Mouse (Mus musculus): ENCODE measurements around the gene Acer1.

Acer1 gene

DNA sequence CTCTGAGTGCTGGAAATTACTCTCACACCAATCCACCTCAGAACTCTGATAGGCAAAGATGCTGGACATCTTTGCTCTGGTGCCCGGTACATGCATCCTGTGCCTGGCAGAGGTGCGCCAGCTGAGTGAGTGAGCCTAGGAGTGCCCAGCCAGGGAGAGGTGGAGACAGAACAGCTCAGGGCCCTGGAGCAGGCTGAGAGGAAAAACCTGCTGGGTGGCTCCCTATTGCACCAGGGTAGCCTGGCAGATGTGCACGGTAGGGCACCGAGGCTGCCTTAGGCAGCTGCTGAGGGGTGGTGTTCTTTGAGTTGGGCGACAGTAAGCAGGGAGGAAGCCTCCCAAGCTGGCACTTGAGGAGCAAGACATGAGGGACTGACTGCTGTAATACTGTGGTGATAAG lies at the start of gene Acer1:
Gene Acer1, minus strand, starts transcription at position 114 of the 400 bp plus-strand sequence.
- no peak for DNase-seq (ENCODE audit: low spot score)

DNA sequence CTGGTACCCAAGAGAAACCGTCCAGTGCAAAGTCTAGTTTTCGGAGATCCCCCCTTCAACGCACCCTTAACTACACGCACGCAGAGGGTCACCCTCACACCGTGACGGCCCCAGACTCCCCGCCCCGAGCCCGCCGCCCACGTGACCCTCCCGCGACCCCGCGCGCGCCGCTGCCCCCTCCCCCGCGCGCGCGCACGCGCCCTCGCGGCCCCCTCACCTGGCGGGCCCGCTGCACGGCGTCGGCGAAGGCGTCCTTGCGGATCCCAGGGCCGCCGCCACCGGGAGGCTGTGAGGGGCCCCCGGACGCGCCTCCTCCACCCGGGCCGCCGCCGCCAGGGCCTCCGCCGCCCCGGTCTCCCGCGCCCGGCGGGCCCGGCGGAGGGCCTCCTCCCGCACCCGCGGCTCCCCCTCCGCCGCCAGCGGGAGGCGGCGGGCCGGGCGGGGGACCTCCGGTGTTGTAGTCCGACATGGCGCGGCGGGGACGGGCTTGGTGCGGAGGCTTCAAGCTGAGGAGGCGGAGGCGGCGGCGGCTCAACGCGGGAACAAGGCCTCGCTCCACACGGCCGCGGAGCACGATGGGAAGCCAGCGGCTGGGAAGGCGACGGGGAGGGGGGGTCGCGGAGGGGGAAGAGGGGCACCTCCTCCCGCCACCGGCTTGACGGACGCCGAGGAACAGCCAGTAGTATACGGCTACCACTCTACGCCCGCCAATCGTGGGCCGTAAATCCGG lies 49.2 kb upstream of the Acer1 start, which contains the start of gene Khsrp:
Gene Khsrp, minus strand, starts transcription at position 592 of the 730 bp plus-strand sequence.
- DNase-seq (ENCODE audit: low spot score) = peak; percentile 55

DNA sequence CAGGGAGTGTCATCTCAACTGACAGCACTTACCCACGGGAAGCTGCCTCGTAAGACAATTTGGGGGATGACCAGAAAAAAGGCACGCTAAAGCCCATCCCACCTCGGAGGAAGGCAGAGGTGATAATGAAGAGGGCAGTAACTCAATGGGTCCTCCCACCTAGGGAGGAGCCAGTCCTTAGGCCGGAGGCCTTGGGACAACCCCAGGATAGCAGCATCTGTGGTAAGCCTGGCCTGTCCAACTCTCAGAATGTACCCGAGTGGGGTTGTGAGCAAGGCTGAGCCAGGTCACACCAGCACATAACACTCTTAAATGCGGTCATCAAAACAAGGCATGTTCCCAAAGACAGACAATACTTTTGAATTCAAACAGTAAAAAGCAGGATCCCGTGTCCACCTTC lies 47.8 kb upstream of the Acer1 start:
- no peak for DNase-seq (ENCODE audit: low spot score)

DNA sequence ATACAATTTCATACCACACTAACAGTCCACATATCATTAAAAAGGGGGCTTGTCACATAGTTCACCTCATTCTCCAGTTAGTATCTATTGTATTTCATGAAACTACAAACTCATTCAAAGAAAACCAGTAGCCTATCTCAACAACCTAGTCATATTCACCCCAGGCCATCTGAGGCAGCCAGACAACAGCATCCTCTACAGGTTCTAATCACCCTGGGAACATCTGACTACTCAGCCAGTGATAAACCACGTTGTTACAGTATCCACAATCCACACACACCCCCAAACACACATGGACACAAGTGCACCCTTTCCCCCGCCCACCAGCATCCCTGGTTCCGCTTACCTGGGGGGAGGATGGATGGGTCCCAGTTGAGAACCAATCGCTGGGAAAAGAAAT lies 45.5 kb upstream of the Acer1 start:
- DNase-seq (ENCODE audit: low spot score) = no peak

- no peak for DNase-seq (ENCODE audit: low spot score)
Observed at GRCm38 (mm10) chr17:57020960-57021359, 39.0 kb upstream of the Acer1 start.

DNA sequence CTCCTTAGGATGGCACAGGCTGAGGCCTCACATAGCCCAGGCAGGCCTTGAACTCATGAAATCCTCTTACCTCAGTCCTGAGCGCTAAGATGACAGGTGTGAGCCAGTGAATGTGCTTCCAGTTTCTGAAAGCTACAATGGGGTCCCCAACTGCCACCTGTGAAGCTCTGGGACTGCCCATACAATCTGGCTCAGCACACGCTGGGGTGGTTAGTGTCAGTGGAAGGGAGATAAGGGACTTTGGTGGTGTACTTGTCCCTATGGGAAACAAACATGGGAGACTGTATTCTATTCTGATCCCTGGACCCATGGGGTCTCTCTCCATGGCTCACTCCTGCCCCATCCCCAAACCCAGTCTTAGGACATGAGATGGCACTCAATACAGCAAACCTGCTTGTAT lies 37.8 kb upstream of the Acer1 start:
- no peak for DNase-seq (ENCODE audit: low spot score)

DNA sequence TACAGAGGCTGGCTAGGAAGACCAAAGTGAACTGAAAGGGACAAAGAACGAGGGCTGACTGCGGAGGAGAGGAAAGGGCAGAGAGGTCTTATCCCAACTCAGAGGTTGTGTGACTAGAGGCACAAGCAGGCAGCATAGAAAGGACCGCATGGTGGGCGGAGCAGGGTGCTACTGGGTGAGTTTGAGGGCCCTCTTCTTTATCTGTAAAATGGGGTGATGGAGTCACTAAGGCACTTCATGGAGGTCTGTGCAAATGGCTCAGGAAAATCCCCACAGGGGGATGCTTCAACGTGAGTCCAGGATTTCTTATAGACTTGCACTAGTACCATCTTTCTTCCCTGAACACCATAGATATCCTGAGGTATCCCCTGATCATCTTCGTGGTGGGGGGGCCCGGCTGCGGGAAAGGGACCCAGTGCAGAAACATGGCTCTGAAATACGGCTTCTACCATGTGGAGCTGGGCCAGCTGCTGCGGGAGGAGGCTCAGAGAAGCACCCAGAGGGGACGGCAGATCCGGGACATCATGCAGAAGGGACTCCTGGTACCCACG lies 30.4 kb upstream of the Acer1 start:
- no peak for DNase-seq (ENCODE audit: low spot score)

DNA sequence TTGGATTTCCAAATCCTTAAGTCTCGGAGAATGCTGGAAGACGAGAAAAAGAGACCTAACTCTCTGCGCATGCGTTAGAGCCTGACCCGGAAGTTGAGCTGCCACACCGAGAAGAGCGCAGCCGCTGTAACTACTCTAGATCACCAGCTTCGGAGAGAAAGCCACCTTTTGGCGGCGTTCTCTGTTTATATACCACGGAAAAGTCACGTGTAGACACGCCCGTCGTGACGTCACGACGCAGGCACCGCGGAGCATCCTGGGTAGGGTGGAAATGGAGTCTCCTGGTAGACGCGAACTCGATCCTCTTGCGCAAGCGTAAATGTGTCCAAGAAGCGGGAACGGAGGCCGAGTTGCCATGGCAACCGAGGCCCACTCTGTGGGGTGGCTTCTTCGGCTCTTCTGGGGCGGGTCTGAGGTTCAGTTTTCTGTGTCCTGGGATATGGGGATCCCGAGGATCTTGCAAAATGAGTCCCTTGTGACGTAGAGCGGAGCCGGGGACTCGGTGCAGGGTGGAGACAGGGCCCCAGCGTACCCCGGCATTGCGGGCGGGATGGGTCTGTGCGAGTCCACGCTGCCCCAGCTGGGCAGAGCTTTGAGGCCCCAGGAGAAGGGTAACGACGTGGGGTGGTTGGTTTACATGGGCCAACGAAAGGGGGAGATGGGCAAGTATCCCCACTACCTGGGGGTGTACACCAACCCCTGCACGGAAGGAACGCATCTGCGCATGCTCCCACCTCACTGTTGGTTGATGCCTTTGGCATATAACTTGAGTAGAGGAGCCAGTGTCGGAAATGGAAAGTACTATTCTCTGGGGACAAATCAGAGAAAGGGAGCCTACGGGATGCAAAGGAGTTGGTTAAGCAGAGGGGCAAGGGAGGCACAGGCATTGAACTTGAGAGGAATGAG lies 29.6 kb upstream of the Acer1 start, which contains the start of the genes Gtf2f1 and Gm17949:
Gene Gtf2f1, minus strand, starts transcription at position 53 of the 906 bp plus-strand sequence.
Gene Gm17949, plus strand, starts transcription at position 234 of the 906 bp plus-strand sequence.
- DNase-seq (ENCODE audit: low spot score) = peak; percentile 98

DNA sequence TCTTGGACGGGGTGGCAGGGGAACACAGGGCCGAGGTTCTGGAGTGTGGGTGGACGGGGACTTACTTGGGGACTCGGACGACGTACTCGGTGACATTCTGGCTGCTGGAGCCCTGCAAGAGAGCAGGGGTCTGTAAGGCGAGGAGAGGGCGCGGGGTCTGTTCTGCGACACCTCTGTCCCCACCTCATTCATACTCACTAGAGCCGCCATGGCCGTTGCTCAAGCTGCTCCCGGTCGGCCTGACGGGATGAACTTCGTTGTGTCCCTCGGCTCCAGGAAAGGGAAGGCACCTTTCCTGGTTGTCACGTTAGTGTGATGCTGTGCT lies 28.9 kb upstream of the Acer1 start:
- DNase-seq (ENCODE audit: low spot score) = no peak

DNA sequence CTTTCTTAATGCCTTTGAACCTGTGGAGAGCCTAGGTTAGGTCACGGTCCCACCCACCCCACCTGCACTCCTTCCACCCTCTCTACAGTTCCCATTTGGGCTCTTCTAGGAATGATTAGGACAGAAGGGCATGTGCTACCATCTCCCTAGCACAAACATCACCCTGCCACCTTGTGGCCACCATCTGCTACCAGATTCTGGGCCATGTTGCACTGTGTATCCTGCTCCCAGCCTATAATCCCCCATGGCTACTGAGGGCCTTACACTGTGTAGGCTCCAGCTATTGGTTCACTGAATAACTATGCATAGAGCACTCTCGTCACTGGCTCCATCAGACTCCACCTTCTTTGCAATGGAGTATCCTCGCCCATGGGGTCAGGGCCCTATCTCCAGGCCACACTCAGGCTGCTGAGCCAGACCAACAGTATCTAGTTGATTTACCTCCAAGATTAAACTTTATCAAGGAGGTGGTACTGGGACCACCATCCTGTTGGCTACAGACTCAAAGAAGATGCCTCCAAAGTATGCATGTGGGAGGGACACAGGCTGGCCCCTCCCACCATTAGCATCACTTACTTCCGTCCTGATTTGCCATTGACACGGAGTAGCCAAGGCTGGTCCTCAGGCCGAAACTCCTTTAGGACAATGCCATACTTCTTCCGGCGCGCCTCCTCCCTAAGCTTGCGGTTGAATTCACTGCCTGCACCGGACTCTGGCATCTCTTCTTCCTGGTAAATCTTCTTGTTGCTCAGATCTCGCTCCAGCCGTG lies 25.4 kb upstream of the Acer1 start:
- DNase-seq (ENCODE audit: low spot score) = no peak

DNA sequence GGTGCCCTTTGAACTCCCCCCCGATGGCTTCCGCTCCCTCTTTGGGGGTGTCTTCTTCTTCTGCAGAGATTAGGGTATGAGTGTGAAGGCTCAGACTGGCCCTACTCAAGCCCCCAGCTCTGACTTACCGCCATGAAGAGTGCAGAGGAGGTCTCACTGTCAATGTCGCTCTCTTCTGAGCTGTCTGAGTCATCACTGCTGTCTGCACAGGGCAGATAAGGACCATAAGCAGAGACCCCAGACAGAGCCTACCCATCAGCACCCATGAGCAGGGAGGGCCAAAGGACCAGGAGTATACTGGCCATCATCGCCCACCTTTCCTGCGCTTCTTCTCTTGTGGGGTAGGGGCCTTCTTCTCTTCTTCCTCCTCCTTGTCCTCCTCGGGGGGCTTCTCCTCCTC lies 22.1 kb upstream of the Acer1 start:
- no peak for DNase-seq (ENCODE audit: low spot score)

- DNase-seq (ENCODE audit: low spot score) = no peak
Observed at GRCm38 (mm10) chr17:57001228-57001627, 19.3 kb upstream of the Acer1 start.

DNA sequence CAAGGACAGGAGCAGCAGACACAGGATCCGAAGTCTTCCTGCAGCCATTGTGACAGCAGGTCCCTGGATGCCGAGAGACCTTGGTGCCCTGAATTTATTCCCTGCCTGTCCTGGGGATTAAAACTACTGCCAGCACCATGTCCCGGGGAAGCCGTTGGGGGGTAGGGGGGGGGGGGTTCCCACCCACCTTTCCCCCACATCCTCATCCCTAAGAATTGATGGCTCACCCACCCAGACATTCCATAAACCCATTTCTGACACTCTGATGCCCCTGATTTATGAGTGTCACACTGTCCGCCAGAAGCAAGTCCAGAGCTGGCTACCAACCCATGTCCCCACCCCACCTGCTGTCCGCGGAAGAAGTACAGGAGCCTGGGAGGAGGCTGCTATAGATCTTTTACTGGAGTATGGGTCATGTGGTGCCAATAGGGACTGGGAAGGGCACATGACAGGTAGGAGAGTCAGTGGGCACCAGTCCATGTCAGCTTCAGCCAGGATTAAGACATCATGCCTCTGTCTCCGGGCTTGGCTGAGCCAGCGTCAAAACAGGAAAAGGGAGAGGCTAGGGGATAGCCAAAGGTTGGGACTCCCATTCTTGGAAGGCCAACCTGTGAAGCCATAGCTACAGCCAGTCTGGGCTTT lies 18.2 kb upstream of the Acer1 start, which contains the start of gene Pspn:
Gene Pspn, minus strand, starts transcription at position 51 of the 642 bp plus-strand sequence.
- DNase-seq (ENCODE audit: low spot score) = no peak

- no peak for DNase-seq (ENCODE audit: low spot score)
Observed at GRCm38 (mm10) chr17:56999414-56999813, 17.5 kb upstream of the Acer1 start.

- DNase-seq (ENCODE audit: low spot score) = peak; percentile 98
Observed at GRCm38 (mm10) chr17:56997029-56997667, 15.2 kb upstream of the Acer1 start, which contains the start of gene Alkbh7. Gene Alkbh7, plus strand, starts transcription at chr17:56997339.

DNA sequence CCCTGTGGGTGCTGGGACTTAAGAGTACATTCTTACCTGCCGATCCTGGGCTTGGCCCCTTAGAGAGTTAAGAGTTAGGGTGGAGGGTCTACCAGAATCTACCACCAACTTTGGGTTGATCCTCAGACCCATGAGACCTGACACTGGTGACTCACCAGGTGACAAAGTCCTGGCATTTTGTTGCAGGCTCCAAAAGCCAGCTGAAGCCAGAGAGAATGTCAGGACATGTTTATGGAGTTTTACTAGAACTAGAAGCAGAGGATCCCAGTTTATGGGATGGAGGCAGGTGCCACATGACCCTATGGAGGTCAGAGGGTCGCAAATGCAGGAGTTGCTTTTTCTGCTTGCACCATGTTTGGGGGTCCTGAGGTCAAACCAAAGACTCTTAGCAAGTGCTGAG lies 14.6 kb upstream of the Acer1 start:
- no peak for DNase-seq (ENCODE audit: low spot score)

DNA sequence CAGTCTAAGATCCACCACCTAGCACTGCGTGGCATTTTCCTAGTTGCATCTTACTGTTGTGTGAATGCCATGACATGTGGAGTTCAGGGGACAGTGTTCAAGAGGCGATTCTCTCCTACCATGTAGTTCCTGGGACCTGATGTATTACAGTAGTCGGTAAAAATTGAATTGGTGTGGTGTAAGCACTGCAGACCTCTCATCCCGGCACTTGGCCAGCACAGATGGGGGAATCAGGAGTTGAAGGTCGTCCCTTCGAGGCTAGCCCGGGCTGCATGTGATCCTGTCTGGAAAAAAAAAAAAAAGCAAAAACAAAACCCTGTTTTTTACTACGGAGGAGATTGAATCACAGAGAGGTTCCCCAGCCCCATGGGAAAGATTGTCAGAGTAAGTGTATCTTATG lies 13.1 kb upstream of the Acer1 start:
- DNase-seq (ENCODE audit: low spot score) = no peak

DNA sequence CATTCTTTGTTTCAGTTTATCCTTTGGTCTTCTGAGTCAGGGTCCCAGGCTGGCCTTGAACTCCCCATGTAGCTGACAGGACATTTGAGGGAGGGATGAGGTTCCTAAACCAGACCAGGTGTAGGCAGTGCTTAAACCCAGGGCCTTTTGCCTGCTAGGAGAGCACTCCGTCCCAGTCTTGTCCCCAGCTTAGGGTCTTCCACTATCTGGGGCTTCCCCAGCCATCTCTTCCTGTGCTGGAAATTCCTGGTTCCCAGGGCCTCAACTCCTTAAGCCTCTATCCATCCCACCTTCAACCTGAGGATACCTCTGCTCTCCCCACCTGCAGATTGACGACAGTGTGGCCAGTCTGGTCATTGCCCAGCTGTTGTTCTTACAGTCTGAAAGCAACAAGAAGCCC lies 9.0 kb upstream of the Acer1 start:
- no peak for DNase-seq (ENCODE audit: low spot score)

DNA sequence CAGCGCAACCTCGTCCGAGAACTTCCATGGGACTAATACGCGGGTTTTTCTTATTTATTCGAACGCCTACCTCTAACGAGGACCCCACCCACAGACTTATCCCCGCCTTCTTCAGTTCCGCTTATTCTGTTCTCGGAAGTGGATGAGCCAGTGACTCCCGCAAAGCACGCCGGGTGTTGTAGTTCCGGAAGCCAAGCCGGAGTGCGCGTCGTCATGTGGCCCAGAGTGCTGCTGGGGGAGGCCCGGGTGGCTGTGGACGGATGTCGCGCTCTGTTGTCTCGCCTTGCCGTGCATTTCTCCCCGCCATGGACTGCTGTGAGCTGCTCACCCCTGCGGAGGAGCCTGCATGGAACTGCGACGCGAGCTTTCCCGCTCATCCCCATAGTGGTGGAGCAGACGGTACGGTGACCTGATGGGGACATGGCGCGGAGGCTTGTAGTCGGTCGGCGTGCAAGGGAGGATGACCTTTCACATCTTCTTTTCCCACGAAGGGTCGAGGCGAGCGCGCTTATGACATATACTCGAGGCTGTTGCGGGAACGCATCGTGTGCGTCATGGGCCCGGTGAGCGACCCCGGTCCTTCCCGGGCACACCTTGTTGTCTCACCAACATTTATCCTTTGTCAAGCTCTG lies 8.3 kb upstream of the Acer1 start, which contains the start of gene Clpp:
Gene Clpp, plus strand, starts transcription at position 191 of the 632 bp plus-strand sequence.
- DNase-seq (ENCODE audit: low spot score) = peak; percentile 98

DNA sequence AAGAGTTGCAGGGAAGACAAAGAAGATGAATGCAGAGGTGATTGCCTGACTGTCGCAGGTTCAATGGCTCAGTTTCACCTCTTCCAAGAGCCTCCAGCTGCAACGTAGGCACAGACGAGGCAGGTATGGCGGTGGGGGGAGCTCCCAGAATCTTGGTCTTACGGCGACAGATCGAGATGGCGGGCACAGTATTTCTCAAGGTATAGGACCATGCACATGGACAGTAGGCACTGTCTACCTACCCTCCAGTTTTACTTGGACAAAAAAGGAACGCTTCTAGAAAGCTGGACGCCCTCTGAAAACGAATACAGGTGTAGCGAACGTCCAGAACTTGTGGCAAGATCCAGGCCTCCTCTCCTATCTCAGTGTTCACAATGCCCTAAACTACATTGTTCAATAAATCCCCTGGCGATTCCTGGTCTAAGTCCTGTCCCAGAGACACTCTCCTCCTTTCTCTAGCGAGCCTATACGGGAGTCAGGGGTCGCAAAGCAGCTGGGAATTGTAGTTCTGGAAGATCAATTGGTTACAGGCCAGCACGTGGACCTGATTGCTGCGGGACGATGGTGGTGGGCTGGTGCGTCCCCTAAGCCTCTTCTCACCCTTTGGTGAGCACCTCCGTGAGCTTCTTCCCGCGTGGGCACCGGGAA lies 7.7 kb upstream of the Acer1 start:
- DNase-seq (ENCODE audit: low spot score) = peak; percentile 95
